Mouse (Mus musculus) heart, postnatal 14 days (tissue): ENCODE measurements around the gene Ank3. TPM values are rescaled to one million over a fixed set of nuclear protein-coding genes. Genes with fewer than 3 reads are reported as not detected.

ENCODE experiments used
- DNase-seq, 2 experiments: peaks; one replicate each; pipeline ENCODE4 v3.0.0; 2021 to 2022
- intact Hi-C: fragments of 180-260 bp; cut with DNase I; formaldehyde crosslinking; loops from one replicate; pipeline ENCODE4 v1.15.1; 2025
- total RNA-seq, 2 experiments: library from RNA; stranded (reverse); gene quantifications; 2 replicates each; pipeline ENCODE4 v1.2.3; 2021

Gene Ank3
- total RNA-seq, 2 experiments from 2014 or later: 78.4 to 78.6 TPM

GRCm38 (mm10) chr10:69786220-69786993 lies 387.8 kb downstream of the Ank3 start:
- intact Hi-C loops: no loop called here
- DNase-seq: no peak

GRCm38 (mm10) chr10:69787379-69787778 lies 388.8 kb downstream of the Ank3 start:
- DNase-seq: no peak
- intact Hi-C loops: no loop called here

GRCm38 (mm10) chr10:69790606-69791005 lies 392.0 kb downstream of the Ank3 start:
- no peak for DNase-seq
- intact Hi-C loops: no loop called here

GRCm38 (mm10) chr10:69791951-69792350 lies 393.4 kb downstream of the Ank3 start:
- DNase-seq: no peak
- intact Hi-C loops: loop anchor here (1.0 kb wide), 1 partner anchor 130 kb away; no protein-coding TSS in a partner anchor

GRCm38 (mm10) chr10:69792400-69792799 lies 393.8 kb downstream of the Ank3 start:
- no peak for DNase-seq
- intact Hi-C loops: loop anchor here (1.0 kb wide), 1 partner anchor 130 kb away; no protein-coding TSS in a partner anchor

GRCm38 (mm10) chr10:69793079-69793478 lies 394.5 kb downstream of the Ank3 start:
- intact Hi-C loops: no loop called here

GRCm38 (mm10) chr10:69795656-69796055 lies 397.1 kb downstream of the Ank3 start:
- intact Hi-C loops: loop anchor here (5.0 kb wide), 2 partner anchors 47 to 343 kb away; no protein-coding TSS in a partner anchor
- DNase-seq: no peak

More at GRCm38 (mm10) chr10:69793079-69793478, 394.5 kb downstream of the Ank3 start:
- DNase-seq: peak; percentile 59 to 74

GRCm38 (mm10) chr10:69796421-69796886 lies 397.9 kb downstream of the Ank3 start:
- intact Hi-C loops: loop anchor here (5.0 kb wide), 2 partner anchors 46 to 344 kb away; no protein-coding TSS in a partner anchor
- no peak for DNase-seq

GRCm38 (mm10) chr10:69803135-69803756 lies 404.7 kb downstream of the Ank3 start:
- no peak for DNase-seq
- intact Hi-C loops: no loop called here

GRCm38 (mm10) chr10:69804613-69805012 lies 406.0 kb downstream of the Ank3 start:
- no peak for DNase-seq
- intact Hi-C loops: no loop called here

GRCm38 (mm10) chr10:69810785-69811184 lies 412.2 kb downstream of the Ank3 start:
- intact Hi-C loops: no loop called here
- DNase-seq: no peak

GRCm38 (mm10) chr10:69813823-69814522 lies 415.4 kb downstream of the Ank3 start:
- DNase-seq: no peak
- intact Hi-C loops: no loop called here

GRCm38 (mm10) chr10:69821245-69821644 lies 422.7 kb downstream of the Ank3 start:
- no peak for DNase-seq
- intact Hi-C loops: no loop called here

GRCm38 (mm10) chr10:69828770-69829169 lies 430.2 kb downstream of the Ank3 start:
- peak in 1 of 2 experiments; percentile 37 for DNase-seq
- intact Hi-C loops: no loop called here

GRCm38 (mm10) chr10:69829236-69829635 lies 430.7 kb downstream of the Ank3 start:
- DNase-seq: peak in 1 of 2 experiments; percentile 34
- intact Hi-C loops: no loop called here

GRCm38 (mm10) chr10:69831568-69831967 lies 433.0 kb downstream of the Ank3 start:
- no peak for DNase-seq
- intact Hi-C loops: no loop called here

- intact Hi-C loops: no loop called here
- peak in 1 of 2 experiments; percentile 31 for DNase-seq
These were observed 433.7 kb downstream of the Ank3 start for GRCm38 (mm10) chr10:69832241-69832640.

- DNase-seq: no peak
- intact Hi-C loops: no loop called here
These were observed 434.2 kb downstream of the Ank3 start for GRCm38 (mm10) chr10:69832822-69833221.

- intact Hi-C loops: no loop called here
- DNase-seq: peak; percentile 43
These were observed 436.1 kb downstream of the Ank3 start for GRCm38 (mm10) chr10:69834700-69835099.

GRCm38 (mm10) chr10:69845749-69846148 lies 447.2 kb downstream of the Ank3 start:
- intact Hi-C loops: loop anchor here (2.0 to 5.0 kb wide), 2 partner anchors 183 to 393 kb away; no protein-coding TSS in a partner anchor
- peak; percentile 29 to 58 for DNase-seq
